Mouse (Mus musculus) liver, embryonic 15.5 days (tissue): ENCODE results near the gene Spg11. TPM values are rescaled to one million over a fixed set of nuclear protein-coding genes. Genes with fewer than 3 reads are reported as not detected.

Source experiments
- ATAC-seq: fragments of 200-750 bp; cut with Nextera tagmentation; 2 replicates; pipeline ENCODE4 v1.8.0; 2017; ENCODE audit warnings: moderate number of reproducible peaks, mild to moderate bottlenecking, moderate library complexity; ENCODE audit not compliant: insufficient read depth
- H3K27ac ChIP-seq: fragments of 300-500 bp; sonication (generic); replicated peaks from 2 replicates; pipeline ENCODE4 v1.5.1; 2015; ENCODE audit warnings: mild to moderate bottlenecking, inconsistent platforms
- H3K27me3 ChIP-seq: fragments of 300-500 bp; sonication (generic); 2 replicates; pipeline ENCODE4 v1.6.1; 2015; ENCODE audit warnings: mild to moderate bottlenecking, inconsistent platforms
- H3K36me3 ChIP-seq: fragments of 300-500 bp; sonication (generic); replicated peaks from 2 replicates; pipeline ENCODE4 v1.6.1; 2015; ENCODE audit warnings: moderate library complexity, mild to moderate bottlenecking, inconsistent platforms
- H3K4me1 ChIP-seq: fragments of 300-500 bp; sonication (generic); replicated peaks from 2 replicates; pipeline ENCODE4 v1.6.1; 2015; ENCODE audit warnings: inconsistent platforms
- H3K4me2 ChIP-seq: fragments of 300-500 bp; sonication (generic); 2 replicates; pipeline ENCODE4 v1.6.1; 2015; ENCODE audit warnings: moderate library complexity, mild to moderate bottlenecking, inconsistent platforms
- H3K4me3 ChIP-seq: fragments of 300-500 bp; sonication (generic); replicated peaks from 2 replicates; pipeline ENCODE4 v1.5.1; 2015; ENCODE audit warnings: mild to moderate bottlenecking, inconsistent platforms
- H3K9ac ChIP-seq: fragments of 300-500 bp; sonication (generic); 2 replicates; pipeline ENCODE4 v1.6.1; 2015; ENCODE audit warnings: moderate library complexity, mild to moderate bottlenecking, inconsistent platforms
- H3K9me3 ChIP-seq: fragments of 300-500 bp; sonication (generic); replicated peaks from 2 replicates; pipeline ENCODE4 v1.6.1; 2016; ENCODE audit warnings: inconsistent platforms
- WGBS: fragments of 180-500 bp; shearing (Covaris S2); methylation state at CpG from one replicate; pipeline ENCODE4 v1.1.7; 2015; ENCODE audit warnings: mixed read lengths; ENCODE audit not compliant: insufficient replicate concordance; 5-methylcytosine and 5-hydroxymethylcytosine counted together
- microRNA-seq: library from miRNA; unstranded; fragments of <30 nt; microRNA quantifications from one replicate; pipeline ENCODE4, GENCODE M21; 2016
- polyA plus RNA-seq: library from polyadenylated mRNA; unstranded; fragments of >200 nt; fragmentation: Nextera tagmentation; extraction: Ambion mirVana; gene quantifications from 2 replicates; pipeline ENCODE4 v1.2.1, GENCODE M21; 2015

The Spg11 gene
- polyA plus RNA-seq, 1 experiment from 2014 or later: 2.7 TPM

GRCm38 (mm10) chr2:122008832-122009231, 109.4 kb downstream of the Spg11 start:
- Histone ChIP-seq H3K27me3 (no peaks in the 10 kb centered on the region), H3K27ac (no peak overlapping the region), H3K4me2 (no peak overlapping the region), H3K4me1 (no peaks in the 10 kb centered on the region), H3K9me3 (no peaks in the 10 kb centered on the region), H3K36me3 (peaks cover 58% of the 10 kb centered on the region), H3K9ac (no peak overlapping the region), H3K4me3 (no peak overlapping the region)
- WGBS: 90% methylated on average over 3 of the region's 3 CpGs
- ATAC-seq: no peak

Small RNAs within 50 kb of the gene (microRNA-seq; reads per million reads assigned to microRNA genes)
- gene Gm47314: not detected

Other genes starting within 250 kb of the Spg11 start
- gene Ctdspl2, start 162.4 kb downstream of the Spg11 start, polyA plus RNA-seq: 14.3 and 14.5 TPM in 2 replicates
- 0.05 and 0.09 TPM in 2 replicates for gene Mageb3, start 162.3 kb downstream of the Spg11 start, polyA plus RNA-seq
- gene Eif3j1, start 89.8 kb downstream of the Spg11 start, polyA plus RNA-seq: 8.3 and 8.7 TPM in 2 replicates
- 416 and 443 TPM in 2 replicates for gene B2m, start 29.3 kb upstream of the Spg11 start, polyA plus RNA-seq
- gene Trim69, start 42.3 kb upstream of the Spg11 start, polyA plus RNA-seq: not detected in 2 replicates
- gene Patl2, start 67.8 kb upstream of the Spg11 start, polyA plus RNA-seq: 0.06 TPM in 1 of 2 replicates, not detected in the other
- not detected in 2 replicates for gene Terb2, start 67.9 kb upstream of the Spg11 start, polyA plus RNA-seq
- gene Sord, start 116.4 kb upstream of the Spg11 start, polyA plus RNA-seq: 158 and 181 TPM in 2 replicates
- gene Duox2, start 180.1 kb upstream of the Spg11 start, polyA plus RNA-seq: not detected in 2 replicates
- gene Duoxa2, start 180.5 kb upstream of the Spg11 start, polyA plus RNA-seq: not detected in 2 replicates
- not detected in 2 replicates for gene Duoxa1, start 195.3 kb upstream of the Spg11 start, polyA plus RNA-seq
- not detected in 2 replicates for gene Duox1, start 197.3 kb upstream of the Spg11 start, polyA plus RNA-seq